Mouse (Mus musculus): Measurements from ENCODE around the gene Rft1.

The Rft1 gene

GRCm38 (mm10) chr14:30734665-30735064 is 80.5 kb downstream of the Rft1 start:
- DNase-seq (ENCODE audit: low spot score in 2 of 2) = no peak

GRCm38 (mm10) chr14:30735810-30736209 is 81.7 kb downstream of the Rft1 start:
- no peak for DNase-seq (ENCODE audit: low spot score in 2 of 2)

- no peak for DNase-seq (ENCODE audit: low spot score in 2 of 2)
Measured at GRCm38 (mm10) chr14:30736413-30736812, 82.3 kb downstream of the Rft1 start.
